Mouse (Mus musculus): ENCODE data around the gene Tbcd. TPM values are rescaled to one million over a fixed set of nuclear protein-coding genes. Genes with fewer than 3 reads are reported as not detected.

The Tbcd gene
- polyA plus RNA-seq, 1 experiment from 2014 or later = 22.8 TPM

- H3K4me2 ChIP-seq (ENCODE audit: low read depth, low read length) = no peak overlapping the region
- no peak for ATAC-seq (replicated peaks; ENCODE audit: extremely low read depth, insufficient read depth, low FRiP score)
- no peaks in the 10 kb centered on the region for H3K27me3 ChIP-seq (ENCODE audit: control insufficient read depth, insufficient read depth, low read length)
- peaks cover 2% of the 10 kb centered on the region; the same call in 1 of the 2 replicates for H3K4me1 ChIP-seq (ENCODE audit: control insufficient read depth, insufficient read depth, low read length)
- no peak overlapping the region for H3K4me3 ChIP-seq (ENCODE audit: low read length)
- no peak overlapping the region for H3K27ac ChIP-seq (ENCODE audit: low read length)
- no peaks in the 10 kb centered on the region for H3K36me3 ChIP-seq (ENCODE audit: control insufficient read depth, insufficient read depth)
- H3K9me3 ChIP-seq (replicated peaks; ENCODE audit: control insufficient read depth, low read length) = no peaks in the 10 kb centered on the region
- 73% methylated on average over 5 of the region's 5 CpGs for WGBS
- H3K9ac ChIP-seq (ENCODE audit: low read length) = no peak overlapping the region
Measured at GRCm38 (mm10) chr11:121648166-121648565, 196.4 kb downstream of the Tbcd start.

- Histone ChIP-seq H3K27ac (ENCODE audit: low read length) (no peak overlapping the region), H3K9me3 (replicated peaks; ENCODE audit: control insufficient read depth, low read length) (no peaks in the 10 kb centered on the region), H3K36me3 (ENCODE audit: control insufficient read depth, insufficient read depth) (no peaks in the 10 kb centered on the region; the same call in 1 of the 2 replicates), H3K4me3 (ENCODE audit: low read length) (no peak overlapping the region), H3K9ac (ENCODE audit: low read length) (no peak overlapping the region), H3K27me3 (ENCODE audit: control insufficient read depth, insufficient read depth, low read length) (no peaks in the 10 kb centered on the region), H3K4me2 (ENCODE audit: low read depth, low read length) (no peak overlapping the region), H3K4me1 (ENCODE audit: control insufficient read depth, insufficient read depth, low read length) (peaks cover 2% of the 10 kb centered on the region; the same call in 1 of the 2 replicates)
- peak; percentile 67 for ATAC-seq (replicated peaks; ENCODE audit: extremely low read depth, insufficient read depth, low FRiP score)
- 45% methylated on average over 10 of the region's 10 CpGs for WGBS
Measured at GRCm38 (mm10) chr11:121649900-121650299, 198.2 kb downstream of the Tbcd start.

GRCm38 (mm10) chr11:121650668-121651067 lies 198.9 kb downstream of the Tbcd start:
- WGBS = 92% methylated on average over 11 of the region's 11 CpGs
- Histone ChIP-seq H3K27ac (ENCODE audit: low read length) (no peak overlapping the region), H3K36me3 (ENCODE audit: control insufficient read depth, insufficient read depth) (no peaks in the 10 kb centered on the region; the same call in 1 of the 2 replicates), H3K9ac (ENCODE audit: low read length) (no peak overlapping the region), H3K9me3 (replicated peaks; ENCODE audit: control insufficient read depth, low read length) (no peaks in the 10 kb centered on the region), H3K4me1 (ENCODE audit: control insufficient read depth, insufficient read depth, low read length) (peaks cover 2% of the 10 kb centered on the region; the same call in 1 of the 2 replicates), H3K27me3 (ENCODE audit: control insufficient read depth, insufficient read depth, low read length) (no peaks in the 10 kb centered on the region), H3K4me3 (ENCODE audit: low read length) (no peak overlapping the region), H3K4me2 (ENCODE audit: low read depth, low read length) (no peak overlapping the region)
- ATAC-seq (replicated peaks; ENCODE audit: extremely low read depth, insufficient read depth, low FRiP score) = no peak

- H3K4me1 ChIP-seq (ENCODE audit: control insufficient read depth, insufficient read depth, low read length) = peaks cover 2% of the 10 kb centered on the region; the same call in 1 of the 2 replicates
- no peaks in the 10 kb centered on the region for H3K27me3 ChIP-seq (ENCODE audit: control insufficient read depth, insufficient read depth, low read length)
Measured at GRCm38 (mm10) chr11:121651556-121651955, 199.8 kb downstream of the Tbcd start.

GRCm38 (mm10) chr11:121651983-121652382 lies 200.2 kb downstream of the Tbcd start:
- Histone ChIP-seq H3K27me3 (ENCODE audit: control insufficient read depth, insufficient read depth, low read length) (no peaks in the 10 kb centered on the region), H3K9me3 (replicated peaks; ENCODE audit: control insufficient read depth, low read length) (no peaks in the 10 kb centered on the region), H3K4me1 (ENCODE audit: control insufficient read depth, insufficient read depth, low read length) (peaks cover 2% of the 10 kb centered on the region; the same call in 1 of the 2 replicates), H3K36me3 (ENCODE audit: control insufficient read depth, insufficient read depth) (no peaks in the 10 kb centered on the region; the same call in 1 of the 2 replicates), H3K4me3 (ENCODE audit: low read length) (no peak overlapping the region), H3K27ac (ENCODE audit: low read length) (no peak overlapping the region), H3K9ac (ENCODE audit: low read length) (no peak overlapping the region), H3K4me2 (ENCODE audit: low read depth, low read length) (no peak overlapping the region)
- no peak for ATAC-seq (replicated peaks; ENCODE audit: extremely low read depth, insufficient read depth, low FRiP score)
- WGBS = 93% methylated on average over 5 of the region's 5 CpGs

More at GRCm38 (mm10) chr11:121651556-121651955, 199.8 kb downstream of the Tbcd start:
- H3K36me3 ChIP-seq (ENCODE audit: control insufficient read depth, insufficient read depth) = no peaks in the 10 kb centered on the region; the same call in 1 of the 2 replicates
- H3K27ac ChIP-seq (ENCODE audit: low read length) = no peak overlapping the region
- H3K9me3 ChIP-seq (replicated peaks; ENCODE audit: control insufficient read depth, low read length) = no peaks in the 10 kb centered on the region
- H3K9ac ChIP-seq (ENCODE audit: low read length) = no peak overlapping the region
- no peak overlapping the region for H3K4me3 ChIP-seq (ENCODE audit: low read length)
- WGBS = 95% methylated on average over 9 of the region's 9 CpGs
- ATAC-seq (replicated peaks; ENCODE audit: extremely low read depth, insufficient read depth, low FRiP score) = no peak
- no peak overlapping the region for H3K4me2 ChIP-seq (ENCODE audit: low read depth, low read length)

- no peak overlapping the region for H3K9ac ChIP-seq (ENCODE audit: low read length)
- peaks cover 2% of the 10 kb centered on the region; the same call in 1 of the 2 replicates for H3K4me1 ChIP-seq (ENCODE audit: control insufficient read depth, insufficient read depth, low read length)
- no peak for ATAC-seq (replicated peaks; ENCODE audit: extremely low read depth, insufficient read depth, low FRiP score)
- no peaks in the 10 kb centered on the region; the same call in 1 of the 2 replicates for H3K36me3 ChIP-seq (ENCODE audit: control insufficient read depth, insufficient read depth)
- H3K9me3 ChIP-seq (replicated peaks; ENCODE audit: control insufficient read depth, low read length) = no peaks in the 10 kb centered on the region
- no peak overlapping the region for H3K27ac ChIP-seq (ENCODE audit: low read length)
- no peaks in the 10 kb centered on the region for H3K27me3 ChIP-seq (ENCODE audit: control insufficient read depth, insufficient read depth, low read length)
- H3K4me2 ChIP-seq (ENCODE audit: low read depth, low read length) = no peak overlapping the region
- 61% methylated on average over 10 of the region's 10 CpGs for WGBS
- H3K4me3 ChIP-seq (ENCODE audit: low read length) = no peak overlapping the region
Measured at GRCm38 (mm10) chr11:121652547-121653305, 201.0 kb downstream of the Tbcd start.

- 88% methylated on average over 4 of the region's 4 CpGs for WGBS
- ATAC-seq (replicated peaks; ENCODE audit: extremely low read depth, insufficient read depth, low FRiP score) = no peak
- H3K27ac ChIP-seq (ENCODE audit: low read length) = no peak overlapping the region
- H3K27me3 ChIP-seq (ENCODE audit: control insufficient read depth, insufficient read depth, low read length) = no peaks in the 10 kb centered on the region
- H3K4me2 ChIP-seq (ENCODE audit: low read depth, low read length) = no peak overlapping the region
- H3K9me3 ChIP-seq (replicated peaks; ENCODE audit: control insufficient read depth, low read length) = no peaks in the 10 kb centered on the region
- H3K36me3 ChIP-seq (ENCODE audit: control insufficient read depth, insufficient read depth) = no peaks in the 10 kb centered on the region; the same call in 1 of the 2 replicates
- no peak overlapping the region for H3K4me3 ChIP-seq (ENCODE audit: low read length)
- H3K4me1 ChIP-seq (ENCODE audit: control insufficient read depth, insufficient read depth, low read length) = peaks cover 2% of the 10 kb centered on the region; the same call in 1 of the 2 replicates
- H3K9ac ChIP-seq (ENCODE audit: low read length) = no peak overlapping the region
Measured at GRCm38 (mm10) chr11:121653631-121654030, 201.9 kb downstream of the Tbcd start.

GRCm38 (mm10) chr11:121654406-121654945 lies 202.7 kb downstream of the Tbcd start:
- Histone ChIP-seq H3K27ac (ENCODE audit: low read length) (no peak overlapping the region), H3K27me3 (ENCODE audit: control insufficient read depth, insufficient read depth, low read length) (no peaks in the 10 kb centered on the region), H3K4me2 (ENCODE audit: low read depth, low read length) (no peak overlapping the region), H3K4me1 (ENCODE audit: control insufficient read depth, insufficient read depth, low read length) (peaks cover 2% of the 10 kb centered on the region; the same call in 1 of the 2 replicates), H3K9ac (ENCODE audit: low read length) (no peak overlapping the region), H3K9me3 (replicated peaks; ENCODE audit: control insufficient read depth, low read length) (no peaks in the 10 kb centered on the region), H3K4me3 (ENCODE audit: low read length) (no peak overlapping the region), H3K36me3 (ENCODE audit: control insufficient read depth, insufficient read depth) (no peaks in the 10 kb centered on the region; the same call in 1 of the 2 replicates)
- 64% methylated on average over 9 of the region's 9 CpGs for WGBS
- ATAC-seq (replicated peaks; ENCODE audit: extremely low read depth, insufficient read depth, low FRiP score) = no peak

All from heart, embryonic 16.5 days (tissue).